Mouse (Mus musculus): ENCODE data around the gene Wdr3. TPM values are rescaled to one million over a fixed set of nuclear protein-coding genes. Genes with fewer than 3 reads are reported as not detected.

Wdr3 gene
- polyA plus RNA-seq, 1 experiment from 2014 or later = 31.1 TPM

GRCm38 (mm10) chr3:100160682-100161445, 1.3 kb downstream of the Wdr3 start:
- Histone ChIP-seq H3K9me3 (replicated peaks) (no peaks in the 10 kb centered on the region), H3K4me1 (replicated peaks) (peaks cover 15% of the 10 kb centered on the region), H3K4me2 (peak overlapping the region; percentile 93), H3K9ac (peak overlapping the region; percentile 87; the same call in 1 of the 2 replicates), H3K4me3 (peak overlapping the region; percentile 80), H3K27me3 (replicated peaks) (no peaks in the 10 kb centered on the region), H3K27ac (ENCODE audit: poor library complexity, severe bottlenecking) (no peak overlapping the region), H3K36me3 (peaks cover 41% of the 10 kb centered on the region)
- WGBS = 85% methylated on average over 15 of the region's 15 CpGs
- no peak for ATAC-seq (ENCODE audit: insufficient number of reproducible peaks, low FRiP score)

DNA sequence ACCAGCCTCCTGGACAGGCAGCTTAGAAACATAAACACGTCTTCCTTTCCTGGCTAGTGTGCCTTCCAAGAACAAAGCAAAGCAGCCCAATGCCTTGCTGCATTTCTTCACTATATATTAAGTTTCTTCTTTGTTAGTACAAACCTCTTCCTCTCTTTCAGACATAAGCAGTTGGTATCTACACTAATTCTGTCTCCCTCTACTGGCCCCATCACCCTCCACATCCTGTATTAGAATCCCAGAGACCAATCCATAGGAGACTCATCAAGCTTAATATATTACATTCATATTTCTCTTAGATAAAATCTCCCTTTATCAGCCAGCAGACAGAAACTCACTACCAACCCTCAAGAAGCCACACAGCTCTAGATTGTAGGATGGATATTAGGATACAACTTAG, 39.8 kb downstream of the Wdr3 start:
- ATAC-seq (ENCODE audit: insufficient number of reproducible peaks, low FRiP score) = no peak
- no peaks in the 10 kb centered on the region for H3K36me3 ChIP-seq
- H3K9ac ChIP-seq = no peak overlapping the region
- 58% methylated on average over 1 of the region's 1 CpGs for WGBS
- H3K27ac ChIP-seq (ENCODE audit: poor library complexity, severe bottlenecking) = no peak overlapping the region
- no peaks in the 10 kb centered on the region for H3K9me3 ChIP-seq (replicated peaks)
- H3K27me3 ChIP-seq (replicated peaks) = no peaks in the 10 kb centered on the region
- H3K4me3 ChIP-seq = no peak overlapping the region
- no peaks in the 10 kb centered on the region for H3K4me1 ChIP-seq (replicated peaks)
- H3K4me2 ChIP-seq = no peak overlapping the region

GRCm38 (mm10) chr3:100121961-100122360, 40.2 kb downstream of the Wdr3 start:
- H3K27ac ChIP-seq (ENCODE audit: poor library complexity, severe bottlenecking) = no peak overlapping the region
- H3K9ac ChIP-seq = no peak overlapping the region
- 70% methylated on average over 2 of the region's 2 CpGs for WGBS
- H3K36me3 ChIP-seq = no peaks in the 10 kb centered on the region
- no peaks in the 10 kb centered on the region for H3K27me3 ChIP-seq (replicated peaks)
- no peak overlapping the region for H3K4me3 ChIP-seq
- no peaks in the 10 kb centered on the region for H3K9me3 ChIP-seq (replicated peaks)
- ATAC-seq (ENCODE audit: insufficient number of reproducible peaks, low FRiP score) = no peak
- H3K4me1 ChIP-seq (replicated peaks) = no peaks in the 10 kb centered on the region
- H3K4me2 ChIP-seq = no peak overlapping the region

- H3K9me3 ChIP-seq (replicated peaks) = no peaks in the 10 kb centered on the region
- 53% methylated on average over 2 of the region's 2 CpGs for WGBS
- no peak for ATAC-seq (ENCODE audit: insufficient number of reproducible peaks, low FRiP score)
- no peaks in the 10 kb centered on the region for H3K36me3 ChIP-seq
- no peak overlapping the region for H3K4me2 ChIP-seq
- no peaks in the 10 kb centered on the region for H3K4me1 ChIP-seq (replicated peaks)
- H3K27ac ChIP-seq (ENCODE audit: poor library complexity, severe bottlenecking) = no peak overlapping the region
- H3K27me3 ChIP-seq (replicated peaks) = no peaks in the 10 kb centered on the region
- H3K4me3 ChIP-seq = no peak overlapping the region
- H3K9ac ChIP-seq = no peak overlapping the region
Observed at GRCm38 (mm10) chr3:100118681-100119080, 43.5 kb downstream of the Wdr3 start.

DNA sequence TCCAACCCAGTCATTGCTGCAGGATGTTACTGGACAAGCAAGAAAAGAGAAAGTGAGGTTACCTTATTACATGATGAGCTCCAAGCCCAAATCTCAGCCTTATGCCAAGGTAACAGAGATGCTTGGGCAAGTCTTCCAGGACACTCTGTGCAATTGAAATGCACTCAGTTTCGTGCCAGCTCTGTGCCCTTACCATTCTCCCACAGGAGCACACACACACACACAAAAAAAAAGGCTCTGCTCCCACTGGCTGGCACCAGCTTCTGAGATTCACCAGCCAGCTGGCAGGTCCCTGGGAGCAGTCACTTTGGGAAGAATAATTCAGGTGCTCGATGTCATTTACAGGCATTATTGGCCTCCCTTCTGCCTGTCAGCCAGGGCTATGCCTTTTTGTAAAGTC, 55.5 kb downstream of the Wdr3 start:
- Histone ChIP-seq H3K4me2 (no peak overlapping the region), H3K9ac (no peak overlapping the region), H3K4me3 (no peak overlapping the region), H3K27ac (ENCODE audit: poor library complexity, severe bottlenecking) (no peak overlapping the region), H3K27me3 (replicated peaks) (no peaks in the 10 kb centered on the region), H3K9me3 (replicated peaks) (no peaks in the 10 kb centered on the region), H3K36me3 (no peaks in the 10 kb centered on the region), H3K4me1 (replicated peaks) (no peaks in the 10 kb centered on the region)
- no peak for ATAC-seq (ENCODE audit: insufficient number of reproducible peaks, low FRiP score)
- 86% methylated on average over 2 of the region's 2 CpGs for WGBS

- no peak overlapping the region for H3K9ac ChIP-seq
- no peaks in the 10 kb centered on the region for H3K9me3 ChIP-seq (replicated peaks)
- H3K27me3 ChIP-seq (replicated peaks) = no peaks in the 10 kb centered on the region
- H3K4me1 ChIP-seq (replicated peaks) = no peaks in the 10 kb centered on the region
- H3K36me3 ChIP-seq = no peaks in the 10 kb centered on the region
- no peak for ATAC-seq (ENCODE audit: insufficient number of reproducible peaks, low FRiP score)
- H3K27ac ChIP-seq (ENCODE audit: poor library complexity, severe bottlenecking) = no peak overlapping the region
- H3K4me3 ChIP-seq = no peak overlapping the region
- 85% methylated on average over 3 of the region's 3 CpGs for WGBS
- H3K4me2 ChIP-seq = no peak overlapping the region
Observed at GRCm38 (mm10) chr3:100102386-100103092, 59.7 kb downstream of the Wdr3 start.

Other genes starting within 250 kb of the Wdr3 start
- 21.3 and 21.4 TPM in 2 replicates for gene Gdap2, start within 50 bp of the Wdr3 start, polyA plus RNA-seq (2016; fragmentation: Nextera tagmentation; extraction: Ambion mirVana)